ENCODE assay signal across 26 mouse cellular contexts in genomic region chr16:4837631-4838030, GRCm38 (mm10). TPM values are rescaled to one million over a fixed set of nuclear protein-coding genes. Genes with fewer than 3 reads are reported as not detected.
"Had no signal": no experiment of that assay in that cellular context is flagged by ENCODE, and none has a peak within 500 bp of the region (broad histone marks: within the 10 kb centered on the region; RNA-seq: fewer than 3 reads in every experiment).

No protein-coding gene starts in this region.

- H3K4me3 ChIP-seq: kidney, embryonic 15.5 days; left cerebral cortex, adult 2 months; limb, embryonic 12.5 days; limb, embryonic 15.5 days had no signal

- H3K27ac ChIP-seq: kidney, embryonic 15.5 days; left cerebral cortex, adult 2 months; limb, embryonic 12.5 days; limb, embryonic 15.5 days; liver, embryonic 14.5 days had no signal

- H3K36me3 ChIP-seq: kidney, embryonic 15.5 days; limb, embryonic 12.5 days; limb, embryonic 15.5 days had no signal

- DNase-seq: kidney, adult 11 months; kidney, adult 8-10 months; kidney, postnatal 10 days; kidney, postnatal 36 days; layer of hippocampus, postnatal 36 days; liver, postnatal 0 days; lung, embryonic 14.5 days; lung, postnatal 10 days; lung, postnatal 36 days; midbrain, embryonic 14.5 days; thymus, postnatal 36 days had no signal

RNA-seq across cellular contexts. Expression of gene 4930562C15Rik, which starts 2.4 kb away (rescaled TPM):
- total RNA-seq: layer of hippocampus, adult 8-10 months; layer of hippocampus, postnatal 10 days; layer of hippocampus, postnatal 36 days; left cerebral cortex, adult 2 months; left cerebral cortex, postnatal 10 days; left cerebral cortex, postnatal 36 days; megakaryocyte progenitor cell, adult 5-6 weeks; megakaryocyte-erythroid progenitor cell, adult 5-6 weeks; midbrain, postnatal 0 days had no signal
- polyA plus RNA-seq: liver, embryonic 14.5 days; liver, postnatal 0 days; small intestine, adult 2 months; spleen, adult 2 months; urinary bladder, adult 2 months had no signal
